Mouse (Mus musculus) forelimb bud, embryonic 11.5 days (tissue): ENCODE measurements around the gene Dnajc30.

Experiments
- DNase-seq: peaks from one replicate; pipeline ENCODE4 v3.0.0-alpha.2; 2012; ENCODE audit warnings: low read depth, low spot score

Gene Dnajc30

DNA sequence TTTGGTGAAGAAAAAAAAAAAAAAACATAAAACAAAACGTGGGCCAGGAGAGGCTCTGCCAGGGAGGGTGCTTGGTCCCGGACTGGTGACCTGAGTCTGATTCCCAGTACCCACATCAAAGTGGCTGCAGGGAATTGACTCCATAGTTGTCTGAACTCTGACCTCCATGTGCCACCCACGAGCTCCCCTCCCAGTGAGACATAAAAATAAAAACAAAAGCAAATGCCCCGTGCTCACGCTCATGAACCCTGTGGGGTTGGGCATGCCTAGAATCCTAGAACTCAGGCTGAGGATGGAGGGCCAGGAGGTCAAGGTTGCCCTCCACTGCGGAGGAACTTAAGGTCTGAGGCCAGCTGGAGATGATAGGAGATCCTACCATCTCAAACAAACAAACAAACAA, 45.0 kb downstream of the Dnajc30 start:
- no peak for DNase-seq

- DNase-seq, result no peak
Measured at GRCm38 (mm10) chr5:135109426-135109825, 45.4 kb downstream of the Dnajc30 start.

GRCm38 (mm10) chr5:135109976-135110375, 46.0 kb downstream of the Dnajc30 start:
- no peak for DNase-seq

- DNase-seq, result no peak
Measured at GRCm38 (mm10) chr5:135113782-135114181, 49.8 kb downstream of the Dnajc30 start.

- DNase-seq, result no peak
Measured at GRCm38 (mm10) chr5:135115241-135115640, 51.2 kb downstream of the Dnajc30 start.
